Mouse (Mus musculus) sigmoid colon, adult 10 weeks (tissue): ENCODE data around the gene Edar. TPM values are rescaled to one million over a fixed set of nuclear protein-coding genes. Genes with fewer than 3 reads are reported as not detected.

Experiments used
- polyA plus RNA-seq: library from polyadenylated mRNA; stranded (reverse); fragments of 350-450 nt; fragmentation: Illumina TruSeq; extraction: RNeasy Lipid Tissue Mini Kit (QIAGEN cat#74804); gene quantifications from one replicate; pipeline ENCODE4 v1.2.3, GENCODE M21; 2014; ENCODE audit warnings: low read depth, low replicate concordance

Edar gene
- 0.22 TPM for polyA plus RNA-seq

DNA sequence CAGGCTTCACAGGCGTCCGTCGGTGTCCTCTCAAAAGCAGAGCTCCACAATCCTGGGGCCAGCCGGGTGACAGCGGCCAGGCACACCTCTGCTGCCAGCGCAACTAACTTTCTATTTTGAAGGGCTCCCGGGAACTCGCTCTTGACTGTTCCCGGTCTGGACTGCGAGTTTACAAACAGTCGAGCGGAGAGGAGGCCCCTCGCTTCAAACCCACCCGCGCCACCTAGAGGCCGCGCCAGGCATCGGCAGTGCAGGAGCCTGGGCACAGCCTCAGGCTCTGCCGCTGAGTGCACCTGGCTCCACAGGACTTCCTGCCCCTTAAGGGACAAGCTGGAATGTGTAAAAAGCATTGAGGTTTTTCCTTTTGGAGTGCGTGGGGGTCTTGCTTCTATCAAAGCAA, at the start of gene Edar:
Gene Edar, minus strand, starts transcription at position 122 of the 400 bp plus-strand sequence.

DNA sequence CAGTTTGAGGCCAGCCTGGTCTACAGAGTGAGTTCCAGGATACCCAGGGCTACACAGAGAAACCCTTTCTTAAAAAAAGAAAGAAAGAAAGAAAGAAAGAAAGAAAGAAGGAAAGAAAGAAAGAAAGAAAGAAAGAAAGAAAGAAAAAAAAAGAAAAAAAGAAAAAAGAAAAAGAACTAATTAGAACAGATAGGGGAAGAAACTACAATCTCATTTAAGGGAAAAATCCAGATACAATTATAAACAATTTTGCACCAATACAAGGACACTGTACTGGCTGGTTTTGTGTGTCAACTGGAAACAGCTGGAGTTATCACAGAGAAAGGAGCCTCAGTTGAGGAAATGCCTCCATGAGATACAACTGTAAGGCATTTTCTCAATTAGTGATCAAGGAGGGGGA, 42.7 kb upstream of the Edar start, which contains the start of gene Gm17542:
Gene Gm17542, minus strand, starts transcription at position 101 of the 400 bp plus-strand sequence.

Other genes with a start within 250 kb of the Edar start
- gene Ranbp2, start 228.7 kb downstream of the Edar start, polyA plus RNA-seq, result 140 TPM
- gene Ccdc138, start 177.7 kb downstream of the Edar start, polyA plus RNA-seq, result 9.6 TPM
- not detected for gene Gm17542, start 42.6 kb upstream of the Edar start, polyA plus RNA-seq
- 0.47 TPM for gene Sh3rf3, start 137.7 kb upstream of the Edar start, polyA plus RNA-seq